Mouse (Mus musculus) kidney, adult 2 months (tissue): Measurements from ENCODE around the gene Polr2e.

Experiments used
- CTCF ChIP-seq: fragments of 200-500 bp; conservative IDR thresholded peaks from 2 replicates; pipeline ENCODE4 v1.5.1; 2011; ENCODE audit warnings: low read depth, mild to moderate bottlenecking, control low read depth, low read length, moderate library complexity, mixed read lengths; ENCODE audit not compliant: insufficient read depth, insufficient read length
- POLR2A ChIP-seq: fragments of 200-500 bp; IDR thresholded peaks from one replicate; pipeline ENCODE4 v1.6.1; 2011; ENCODE audit warnings: low read depth, low read length, control low read depth

DNA sequence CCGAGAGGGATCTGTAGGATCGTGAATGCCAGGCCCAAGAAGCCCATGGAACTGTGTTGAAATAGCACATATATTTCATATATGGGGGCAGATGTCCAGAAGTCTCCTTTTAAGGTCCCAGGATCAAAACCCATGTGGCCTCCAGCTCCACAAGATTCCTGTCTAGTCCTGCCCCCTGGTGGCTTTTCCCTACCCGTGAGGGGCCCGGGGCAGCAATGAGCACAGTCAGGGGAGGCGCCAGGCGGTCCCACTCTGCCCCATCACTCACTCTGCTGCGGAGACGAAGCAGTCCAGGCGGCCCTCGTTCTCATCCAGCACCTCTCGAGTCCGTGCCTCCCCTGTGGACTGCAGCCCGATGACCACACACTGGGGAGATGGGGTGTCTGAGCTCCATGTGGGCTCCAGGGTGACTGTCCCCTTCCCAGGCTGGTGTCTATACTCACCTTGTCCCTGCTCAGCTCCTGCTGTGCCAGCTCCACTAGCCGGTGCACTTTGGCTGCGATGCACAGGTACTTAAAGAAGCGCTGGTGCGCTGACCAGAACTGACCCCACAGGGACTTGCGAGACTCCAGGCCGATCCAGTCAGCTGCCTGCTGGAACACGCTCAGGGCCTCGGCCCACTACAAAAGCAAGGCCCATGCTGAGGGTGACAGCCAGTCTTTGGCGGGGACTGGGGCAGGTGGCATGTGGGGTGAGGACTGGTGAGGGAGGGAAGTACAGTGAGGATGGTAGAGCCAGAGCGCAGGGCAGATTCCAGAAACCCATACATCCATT lies 24.5 kb upstream of the Polr2e start:
- 0 out of 2 replicates have a peak, but pooled peaks have one; percentile 13 for TF ChIP-seq CTCF
- no peak for TF ChIP-seq POLR2A
